Mouse (Mus musculus): ENCODE data around the gene Cyp2w1.

DNA sequence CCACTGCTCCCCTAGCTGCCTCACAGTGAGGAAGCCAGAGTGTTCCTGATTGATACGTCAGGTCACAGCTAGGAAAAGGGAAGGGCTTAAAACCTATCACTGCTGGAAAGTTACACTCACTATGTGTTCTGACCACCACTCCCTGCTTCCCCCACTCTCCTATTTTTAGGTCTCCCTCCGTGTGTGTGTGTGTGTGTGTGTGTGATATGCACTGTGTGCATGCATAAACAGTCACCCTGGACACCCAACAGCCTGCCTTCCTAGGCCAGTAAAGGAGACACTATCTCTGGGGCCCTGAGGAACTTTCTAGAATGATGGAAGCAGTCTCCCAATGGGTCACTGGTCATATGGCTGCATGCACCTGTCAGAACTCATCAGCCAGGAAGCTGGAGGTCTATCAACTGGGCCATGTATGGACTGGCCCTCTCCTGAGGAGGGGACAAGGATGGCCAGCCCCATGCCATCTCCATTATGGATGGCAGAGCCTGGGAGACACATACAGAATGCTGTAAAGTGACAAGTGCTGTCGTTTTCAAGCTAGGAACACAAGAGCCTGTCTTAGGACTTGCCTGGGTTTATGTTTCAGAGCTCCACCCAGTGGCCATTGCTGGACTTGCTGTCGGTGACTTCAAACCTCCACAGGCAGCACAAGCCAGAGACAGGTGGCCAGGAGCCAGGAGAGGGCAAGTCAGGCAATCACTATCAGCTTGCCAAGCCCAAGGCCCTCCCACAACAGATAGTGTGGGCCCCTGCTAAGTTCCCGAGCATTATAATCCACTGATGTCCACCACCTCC is 45.7 kb downstream of the Cyp2w1 start:
- TF ChIP-seq CTCF (conservative IDR thresholded peaks at IDR 0.05; ENCODE audit: low read length) (peak; percentile 62), NANOG (IDR thresholded peaks at IDR 0.05; ENCODE audit: borderline replicate concordance, low read length) (no peak), POU5F1 (IDR thresholded peaks at IDR 0.05; ENCODE audit: borderline replicate concordance, low read length) (no peak)
